Mouse (Mus musculus) forebrain, embryonic 12.5 days (tissue): ENCODE measurements at regions not wholly inside any gene's neighbourhood (a gene's known extent, or its start where the extent isn't known, plus 50 kb on each side); places are given as distances from the start of the nearest gene placed in this dataset.

ENCODE experiments used
- ATAC-seq: fragments of 200-750 bp; cut with Nextera tagmentation; 2 replicates; pipeline ENCODE4 v1.8.0; 2017; ENCODE audit warnings: moderate TSS enrichment; ENCODE audit not compliant: low FRiP score
- H3K27ac ChIP-seq: fragments of 300-500 bp; sonication (generic); 2 replicates; pipeline ENCODE4 v1.5.1; 2016; ENCODE audit warnings: mild to moderate bottlenecking
- H3K27me3 ChIP-seq: fragments of 300-500 bp; sonication (generic); 2 replicates; pipeline ENCODE4 v1.6.1; 2016; ENCODE audit warnings: mild to moderate bottlenecking
- H3K36me3 ChIP-seq: fragments of 300-500 bp; sonication (generic); replicated peaks from 2 replicates; pipeline ENCODE4 v1.6.1; 2016; ENCODE audit warnings: mild to moderate bottlenecking
- H3K4me1 ChIP-seq: fragments of 300-500 bp; sonication (generic); 2 replicates; pipeline ENCODE4 v1.6.1; 2016
- H3K4me2 ChIP-seq: fragments of 300-500 bp; sonication (generic); 2 replicates; pipeline ENCODE4 v1.6.1; 2016; ENCODE audit warnings: mild to moderate bottlenecking, moderate library complexity
- H3K4me3 ChIP-seq: fragments of 300-500 bp; sonication (generic); replicated peaks from 2 replicates; pipeline ENCODE4 v1.5.1; 2016; ENCODE audit warnings: mild to moderate bottlenecking
- H3K9ac ChIP-seq: fragments of 300-500 bp; sonication (generic); 2 replicates; pipeline ENCODE4 v1.6.1; 2016; ENCODE audit warnings: mild to moderate bottlenecking
- H3K9me3 ChIP-seq: fragments of 300-500 bp; sonication (generic); 2 replicates; pipeline ENCODE4 v1.6.1; 2016
- whole genome bisulfite sequencing: fragments of 180-500 bp; shearing (Covaris S2); methylation state at CpG from one replicate; pipeline ENCODE4 v1.1.7; 2016; 5-methylcytosine and 5-hydroxymethylcytosine counted together

- ATAC-seq, result no peak
- H3K9ac ChIP-seq, result no peak overlapping the region
- no peak overlapping the region for H3K4me3 ChIP-seq
- WGBS, result 85% methylated on average over 10 of the region's 10 CpGs
- H3K36me3 ChIP-seq, result no peaks in the 10 kb centered on the region
- H3K27me3 ChIP-seq, result no peaks in the 10 kb centered on the region
- H3K4me1 ChIP-seq, result no peaks in the 10 kb centered on the region
- no peak overlapping the region for H3K27ac ChIP-seq
- H3K9me3 ChIP-seq, result no peaks in the 10 kb centered on the region
- H3K4me2 ChIP-seq, result no peak overlapping the region
Measured at GRCm38 (mm10) chr16:78067532-78068118, 233.7 kb upstream of the Cxadr start.

GRCm38 (mm10) chr16:78060516-78060915 lies 240.8 kb upstream of the Cxadr start:
- H3K9me3 ChIP-seq, result no peaks in the 10 kb centered on the region
- no peak overlapping the region for H3K9ac ChIP-seq
- ATAC-seq, result no peak
- no peak overlapping the region for H3K27ac ChIP-seq
- no peaks in the 10 kb centered on the region for H3K27me3 ChIP-seq
- H3K4me2 ChIP-seq, result no peak overlapping the region
- no peaks in the 10 kb centered on the region for H3K36me3 ChIP-seq
- WGBS, result 94% methylated on average over 6 of the region's 6 CpGs
- no peaks in the 10 kb centered on the region for H3K4me1 ChIP-seq
- H3K4me3 ChIP-seq, result no peak overlapping the region

GRCm38 (mm10) chr16:78057549-78057948 lies 243.7 kb upstream of the Cxadr start:
- H3K4me3 ChIP-seq, result no peak overlapping the region
- H3K27me3 ChIP-seq, result no peaks in the 10 kb centered on the region
- no peak for ATAC-seq
- H3K4me2 ChIP-seq, result no peak overlapping the region
- 77% methylated on average over 3 of the region's 3 CpGs for WGBS
- no peaks in the 10 kb centered on the region for H3K9me3 ChIP-seq
- H3K27ac ChIP-seq, result no peak overlapping the region
- H3K4me1 ChIP-seq, result no peaks in the 10 kb centered on the region
- H3K9ac ChIP-seq, result no peak overlapping the region
- H3K36me3 ChIP-seq, result no peaks in the 10 kb centered on the region

GRCm38 (mm10) chr16:78052133-78052532 lies 249.2 kb upstream of the Cxadr start:
- H3K27ac ChIP-seq, result no peak overlapping the region
- ATAC-seq, result no peak
- no peak overlapping the region for H3K9ac ChIP-seq
- no peak overlapping the region for H3K4me2 ChIP-seq
- H3K9me3 ChIP-seq, result no peaks in the 10 kb centered on the region
- no peaks in the 10 kb centered on the region for H3K27me3 ChIP-seq
- no peaks in the 10 kb centered on the region for H3K4me1 ChIP-seq
- H3K36me3 ChIP-seq, result no peaks in the 10 kb centered on the region
- no peak overlapping the region for H3K4me3 ChIP-seq
- WGBS, result 37% methylated on average over 7 of the region's 7 CpGs

- Histone ChIP-seq H3K4me2 (no peak overlapping the region), H3K27ac (no peak overlapping the region), H3K9ac (no peak overlapping the region), H3K27me3 (no peaks in the 10 kb centered on the region), H3K4me1 (no peaks in the 10 kb centered on the region), H3K9me3 (no peaks in the 10 kb centered on the region), H3K4me3 (no peak overlapping the region), H3K36me3 (no peaks in the 10 kb centered on the region)
- 89% methylated on average over 4 of the region's 4 CpGs for WGBS
- ATAC-seq, result no peak
Measured at GRCm38 (mm10) chr16:78040149-78040920, 261.0 kb upstream of the Cxadr start.

- Histone ChIP-seq H3K4me2 (no peak overlapping the region), H3K27ac (0 out of 2 replicates have a peak overlapping the region, but pooled peaks have one; percentile 27), H3K27me3 (no peaks in the 10 kb centered on the region), H3K9ac (no peak overlapping the region), H3K9me3 (no peaks in the 10 kb centered on the region), H3K4me1 (peaks cover 13% of the 10 kb centered on the region; the same call in 1 of the 2 replicates), H3K36me3 (no peaks in the 10 kb centered on the region), H3K4me3 (no peak overlapping the region)
- ATAC-seq, result peak; percentile 67
- 36% methylated on average over 8 of the region's 8 CpGs for WGBS
Measured at GRCm38 (mm10) chr16:78019605-78020285, 281.5 kb upstream of the Cxadr start.

GRCm38 (mm10) chr16:78015401-78015800 lies 285.9 kb upstream of the Cxadr start:
- no peaks in the 10 kb centered on the region for H3K9me3 ChIP-seq
- 60% methylated on average over 2 of the region's 2 CpGs for WGBS
- no peaks in the 10 kb centered on the region for H3K27me3 ChIP-seq
- no peak overlapping the region for H3K27ac ChIP-seq
- no peak for ATAC-seq
- H3K4me3 ChIP-seq, result no peak overlapping the region
- H3K4me2 ChIP-seq, result no peak overlapping the region
- H3K9ac ChIP-seq, result no peak overlapping the region
- H3K4me1 ChIP-seq, result peaks cover 13% of the 10 kb centered on the region; the same call in 1 of the 2 replicates
- H3K36me3 ChIP-seq, result no peaks in the 10 kb centered on the region

GRCm38 (mm10) chr16:78013049-78013819 lies 288.1 kb upstream of the Cxadr start:
- Histone ChIP-seq H3K27ac (no peak overlapping the region), H3K4me1 (0 out of 2 replicates have a peak, but pooled peaks cover 4% of the 10 kb centered on the region), H3K27me3 (no peaks in the 10 kb centered on the region), H3K9ac (no peak overlapping the region), H3K4me2 (no peak overlapping the region), H3K9me3 (no peaks in the 10 kb centered on the region), H3K36me3 (no peaks in the 10 kb centered on the region), H3K4me3 (no peak overlapping the region)
- ATAC-seq, result no peak
- WGBS, result 76% methylated on average over 5 of the region's 5 CpGs

GRCm38 (mm10) chr16:78004016-78004415 lies 297.3 kb upstream of the Cxadr start:
- no peak overlapping the region for H3K4me3 ChIP-seq
- H3K27me3 ChIP-seq, result no peaks in the 10 kb centered on the region
- H3K4me2 ChIP-seq, result no peak overlapping the region
- no peaks in the 10 kb centered on the region for H3K36me3 ChIP-seq
- no peaks in the 10 kb centered on the region for H3K4me1 ChIP-seq
- peak; percentile 20; the same call in 1 of the 2 replicates for ATAC-seq
- H3K9me3 ChIP-seq, result no peaks in the 10 kb centered on the region
- 63% methylated on average over 5 of the region's 5 CpGs for WGBS
- no peak overlapping the region for H3K9ac ChIP-seq
- H3K27ac ChIP-seq, result no peak overlapping the region

GRCm38 (mm10) chr16:77992986-77993385 lies 308.3 kb upstream of the Cxadr start:
- H3K4me1 ChIP-seq, result no peaks in the 10 kb centered on the region
- H3K36me3 ChIP-seq, result no peaks in the 10 kb centered on the region
- H3K9ac ChIP-seq, result no peak overlapping the region
- no peak overlapping the region for H3K4me2 ChIP-seq
- ATAC-seq, result no peak
- peaks cover 6% of the 10 kb centered on the region; the same call in 1 of the 2 replicates for H3K9me3 ChIP-seq
- WGBS, result 84% methylated on average over 4 of the region's 4 CpGs
- H3K27ac ChIP-seq, result no peak overlapping the region
- H3K27me3 ChIP-seq, result no peaks in the 10 kb centered on the region
- no peak overlapping the region for H3K4me3 ChIP-seq

GRCm38 (mm10) chr16:77989791-77990325 lies 311.4 kb upstream of the Cxadr start:
- Histone ChIP-seq H3K4me2 (no peak overlapping the region), H3K9ac (no peak overlapping the region), H3K27me3 (no peaks in the 10 kb centered on the region), H3K36me3 (no peaks in the 10 kb centered on the region), H3K4me3 (no peak overlapping the region), H3K27ac (no peak overlapping the region), H3K9me3 (peaks cover 6% of the 10 kb centered on the region; the same call in 1 of the 2 replicates), H3K4me1 (0 out of 2 replicates have a peak, but pooled peaks cover 4% of the 10 kb centered on the region)
- ATAC-seq, result no peak
- 91% methylated on average over 4 of the region's 4 CpGs for WGBS

- Histone ChIP-seq H3K27me3 (no peaks in the 10 kb centered on the region), H3K4me2 (no peak overlapping the region), H3K9me3 (peaks cover 6% of the 10 kb centered on the region; the same call in 1 of the 2 replicates), H3K9ac (no peak overlapping the region), H3K27ac (no peak overlapping the region), H3K36me3 (no peaks in the 10 kb centered on the region), H3K4me3 (no peak overlapping the region), H3K4me1 (0 out of 2 replicates have a peak, but pooled peaks cover 4% of the 10 kb centered on the region)
- 94% methylated on average over 5 of the region's 5 CpGs for WGBS
- no peak for ATAC-seq
Measured at GRCm38 (mm10) chr16:77989139-77989538, 312.1 kb upstream of the Cxadr start.
